Mouse (Mus musculus): ENCODE measurements around the gene Stard3. TPM values are rescaled to one million over a fixed set of nuclear protein-coding genes. Genes with fewer than 3 reads are reported as not detected.

The Stard3 gene
- total and polyA plus RNA-seq, 3 experiments: 31.7 to 39.6 (median 33.9) TPM

DNA sequence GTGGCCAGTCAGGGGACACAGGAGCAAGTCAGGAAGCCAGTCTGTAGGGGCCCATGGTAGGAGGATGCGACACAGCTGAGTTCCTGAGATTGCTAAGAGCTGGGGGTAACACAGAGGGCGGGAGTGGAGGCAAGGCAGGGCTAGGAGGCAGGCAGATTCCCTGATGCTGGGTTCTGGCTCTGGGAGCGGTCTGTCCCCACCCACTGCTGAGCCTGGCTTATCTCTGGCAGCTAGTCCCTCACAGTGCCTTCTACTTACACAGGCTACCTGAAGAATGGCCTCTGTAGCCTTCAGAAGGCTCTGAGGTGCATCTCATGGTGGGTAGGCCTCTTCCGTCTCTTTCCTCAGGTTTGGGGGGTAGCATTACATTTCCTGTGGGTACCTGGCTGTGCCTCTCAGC, 34.5 kb downstream of the Stard3 start:
- Histone ChIP-seq H3K27me3 (replicated peaks) (peaks cover 2% of the 10 kb centered on the region), H3K27ac (ENCODE audit: insufficient read depth, low read depth) (no peak overlapping the region)
- dilution Hi-C loops (cut with MboI; ENCODE audit: extremely low pct_ligation_motif_present, extremely low pct_unique_long_range_greater_than_20kb, low sequenced_read_pairs): no loop called here

DNA sequence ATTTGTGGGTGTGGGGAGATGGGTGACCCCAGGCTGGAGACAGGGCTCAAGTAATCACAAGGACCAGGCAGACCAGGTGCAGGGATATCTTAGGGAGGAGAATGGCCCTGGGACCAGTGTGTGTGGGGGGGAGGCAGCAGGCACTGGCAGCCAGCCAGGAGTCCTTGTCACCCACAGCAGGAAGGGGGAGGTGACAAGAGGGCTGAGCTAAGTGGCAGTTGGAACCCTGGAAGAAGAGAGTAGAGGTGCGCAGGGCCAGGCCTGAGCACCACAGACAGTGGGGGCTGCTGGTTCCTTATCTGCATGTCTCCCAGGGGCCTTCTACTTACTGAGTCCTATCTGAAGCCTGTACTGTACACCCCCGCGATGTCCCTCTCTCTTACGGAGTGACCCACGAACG, 35.1 kb downstream of the Stard3 start:
- no peak overlapping the region for H3K9ac ChIP-seq (ENCODE audit: insufficient read depth, low read depth)
- peaks cover 15 to 60% of the 10 kb centered on the region in 2 experiments for H3K4me1 ChIP-seq (ENCODE audit: control insufficient read depth in 1 of 2, insufficient read depth in 2 of 2)
- no peaks in the 10 kb centered on the region for H3K27me3 ChIP-seq (replicated peaks)
- H3K36me3 ChIP-seq (replicated peaks in 1 of 2; ENCODE audit: control insufficient read depth in 1 of 2, insufficient read depth in 1 of 2, low read length in 1 of 2): peaks cover 0 to 6% of the 10 kb centered on the region in 2 experiments
- in situ Hi-C loops (cut with MboI; ENCODE audit: low pct_ligation_motif_present, low pct_unique_long_range_greater_than_20kb, low sequenced_read_pairs): loop anchor here (5.0 kb wide), 1 partner anchor 36 kb away; the partner anchor contains the start of gene Stard3
- H3K4me2 ChIP-seq (ENCODE audit: insufficient read depth, low read depth, poor library complexity, severe bottlenecking): no peak overlapping the region
- no peak overlapping the region for H3K4me3 ChIP-seq (replicated peaks in 1 of 3; ENCODE audit: low read depth in 2 of 3, low read length in 2 of 3, poor library complexity in 1 of 3)
- dilution Hi-C loops (cut with MboI; ENCODE audit: extremely low pct_ligation_motif_present, extremely low pct_unique_long_range_greater_than_20kb, low sequenced_read_pairs): no loop called here
- no peaks in the 10 kb centered on the region for H3K79me2 ChIP-seq (replicated peaks; ENCODE audit: control insufficient read depth, extremely low read depth, insufficient read depth, poor library complexity, severe bottlenecking)
- no peak for DNase-seq (ENCODE audit: extremely low read depth)
- H3K9me3 ChIP-seq (replicated peaks; ENCODE audit: low read length): no peaks in the 10 kb centered on the region
- no peak for TF ChIP-seq KAT2A (IDR thresholded peaks at IDR 0.05; ENCODE audit: insufficient replicate concordance, low read length)
- no peak for TF ChIP-seq PAX5 (IDR thresholded peaks at IDR 0.05; ENCODE audit: low read length)
- TF ChIP-seq NRF1 (IDR thresholded peaks at IDR 0.05; ENCODE audit: low read depth, low read length): no peak
- TF ChIP-seq MXI1 (IDR thresholded peaks at IDR 0.05; ENCODE audit: low read depth, low read length): no peak
- no peak for TF ChIP-seq CHD2 (IDR thresholded peaks at IDR 0.05; ENCODE audit: low read length)
- TF ChIP-seq ZKSCAN1 (IDR thresholded peaks at IDR 0.05; ENCODE audit: borderline replicate concordance, low read depth, low read length): no peak
- no peak for TF ChIP-seq EP300 (IDR thresholded peaks at IDR 0.05; ENCODE audit: low read length)
- TF ChIP-seq GABPA (IDR thresholded peaks at IDR 0.05; ENCODE audit: insufficient replicate concordance, low read depth, low read length): no peak
- TF ChIP-seq UBTF (IDR thresholded peaks at IDR 0.05; ENCODE audit: low read depth, low read length): no peak
- no peak for TF ChIP-seq CTCF (conservative IDR thresholded peaks at IDR 0.05 in 1 of 2, IDR thresholded peaks at IDR 0.05 in 1 of 2; ENCODE audit: low read depth in 2 of 2, low read length in 2 of 2)
- TF ChIP-seq RAD21 (IDR thresholded peaks at IDR 0.05; ENCODE audit: low read depth, low read length): no peak
- TF ChIP-seq SIN3A (IDR thresholded peaks at IDR 0.05; ENCODE audit: low read length): no peak
- no peak for TF ChIP-seq USF1 (IDR thresholded peaks at IDR 0.05; ENCODE audit: low read depth, low read length)
- no peak for TF ChIP-seq MAX (IDR thresholded peaks at IDR 0.05; ENCODE audit: low read length)
- no peak for TF ChIP-seq MAZ (IDR thresholded peaks at IDR 0.05; ENCODE audit: low read depth, low read length)
- TF ChIP-seq MYC (IDR thresholded peaks at IDR 0.05; ENCODE audit: low read depth, low read length): no peak
- no peak for TF ChIP-seq SMC3 (IDR thresholded peaks at IDR 0.05; ENCODE audit: low read depth, low read length)
- TF ChIP-seq HCFC1 (IDR thresholded peaks at IDR 0.05; ENCODE audit: low read depth, low read length): no peak
- no peak for TF ChIP-seq BHLHE40 (IDR thresholded peaks at IDR 0.05; ENCODE audit: low read depth, low read length)
- no peak overlapping the region for H3K27ac ChIP-seq (ENCODE audit: insufficient read depth, low read depth)

More for the DNA sequence above, 34.5 kb downstream of the Stard3 start:
- Histone ChIP-seq H3K9me3 (replicated peaks; ENCODE audit: low read length) (no peaks in the 10 kb centered on the region), H3K4me3 (replicated peaks in 1 of 3; ENCODE audit: low read depth in 2 of 3, low read length in 2 of 3, poor library complexity in 1 of 3) (no peak overlapping the region), H3K4me2 (ENCODE audit: insufficient read depth, low read depth, poor library complexity, severe bottlenecking) (no peak overlapping the region), H3K4me1 (ENCODE audit: control insufficient read depth in 1 of 2, insufficient read depth in 2 of 2) (peaks cover 15 to 60% of the 10 kb centered on the region in 2 experiments), H3K9ac (ENCODE audit: insufficient read depth, low read depth) (no peak overlapping the region), H3K79me2 (replicated peaks; ENCODE audit: control insufficient read depth, extremely low read depth, insufficient read depth, poor library complexity, severe bottlenecking) (no peaks in the 10 kb centered on the region), H3K36me3 (replicated peaks in 1 of 2; ENCODE audit: control insufficient read depth in 1 of 2, insufficient read depth in 1 of 2, low read length in 1 of 2) (peaks cover 0 to 4% of the 10 kb centered on the region in 2 experiments)
- TF ChIP-seq ETS1 (conservative IDR thresholded peaks at IDR 0.05; ENCODE audit: low read depth, low read length) (no peak), EP300 (IDR thresholded peaks at IDR 0.05; ENCODE audit: low read length) (no peak), POLR2A (IDR thresholded peaks at IDR 0.05; ENCODE audit: low read depth, low read length) (no peak), ZC3H11A (IDR thresholded peaks at IDR 0.05; ENCODE audit: low read depth, low read length) (no peak), RAD21 (IDR thresholded peaks at IDR 0.05; ENCODE audit: low read depth, low read length) (no peak), KAT2A (IDR thresholded peaks at IDR 0.05; ENCODE audit: insufficient replicate concordance, low read length) (no peak), CTCF (conservative IDR thresholded peaks at IDR 0.05 in 1 of 2, IDR thresholded peaks at IDR 0.05 in 1 of 2; ENCODE audit: low read depth in 2 of 2, low read length in 2 of 2) (no peak), MAFK (IDR thresholded peaks at IDR 0.05; ENCODE audit: insufficient replicate concordance, low read length) (no peak), NRF1 (IDR thresholded peaks at IDR 0.05; ENCODE audit: low read depth, low read length) (no peak), CHD2 (IDR thresholded peaks at IDR 0.05; ENCODE audit: low read length) (no peak), MAX (IDR thresholded peaks at IDR 0.05; ENCODE audit: low read length) (no peak), GABPA (IDR thresholded peaks at IDR 0.05; ENCODE audit: insufficient replicate concordance, low read depth, low read length) (no peak), POLR2AphosphoS2 (IDR thresholded peaks at IDR 0.05; ENCODE audit: low read depth, low read length) (no peak), ZNF384 (IDR thresholded peaks at IDR 0.05; ENCODE audit: low read depth, low read length) (no peak), TCF12 (IDR thresholded peaks at IDR 0.05; ENCODE audit: low read depth, low read length) (no peak), SIN3A (IDR thresholded peaks at IDR 0.05; ENCODE audit: low read length) (no peak), BHLHE40 (IDR thresholded peaks at IDR 0.05; ENCODE audit: low read depth, low read length) (no peak), PAX5 (IDR thresholded peaks at IDR 0.05; ENCODE audit: low read length) (no peak), RCOR1 (conservative IDR thresholded peaks at IDR 0.05; ENCODE audit: low read depth, low read length) (no peak)
- in situ Hi-C loops (cut with MboI; ENCODE audit: low pct_ligation_motif_present, low pct_unique_long_range_greater_than_20kb, low sequenced_read_pairs): loop anchor here (5.0 kb wide), 1 partner anchor 35 kb away; the partner anchor contains the start of gene Stard3
- DNase-seq (ENCODE audit: extremely low read depth): no peak

Data from CH12.LX (cell line).